Mouse (Mus musculus): ENCODE measurements at regions not wholly inside any gene's neighbourhood (a gene's known extent, or its start where the extent isn't known, plus 50 kb on each side); places are given as distances from the start of the nearest gene placed in this dataset.

DNA sequence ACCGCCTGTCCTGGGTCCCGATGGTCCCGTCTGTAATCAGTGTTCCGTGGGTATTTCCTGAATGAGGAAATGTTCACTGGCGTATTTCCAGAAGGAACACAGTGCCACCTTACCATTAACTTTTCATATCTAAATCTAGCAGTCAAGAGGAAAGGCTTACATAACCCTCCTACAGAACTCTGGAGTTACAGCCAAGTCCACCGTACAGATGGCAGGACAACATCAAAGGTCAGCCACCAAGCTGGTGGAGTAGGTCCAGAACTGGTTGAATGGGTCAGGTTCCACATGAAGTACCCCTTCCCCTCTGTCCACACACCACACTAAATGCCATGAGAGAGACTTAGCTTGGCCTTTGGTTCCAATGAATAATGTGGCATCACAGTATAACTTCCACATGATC lies 139.7 kb downstream of the Barhl2 start:
- DNase-seq: no peak

- no peak for DNase-seq
Observed at GRCm38 (mm10) chr5:106313874-106314273, 144.1 kb downstream of the Barhl2 start.

DNA sequence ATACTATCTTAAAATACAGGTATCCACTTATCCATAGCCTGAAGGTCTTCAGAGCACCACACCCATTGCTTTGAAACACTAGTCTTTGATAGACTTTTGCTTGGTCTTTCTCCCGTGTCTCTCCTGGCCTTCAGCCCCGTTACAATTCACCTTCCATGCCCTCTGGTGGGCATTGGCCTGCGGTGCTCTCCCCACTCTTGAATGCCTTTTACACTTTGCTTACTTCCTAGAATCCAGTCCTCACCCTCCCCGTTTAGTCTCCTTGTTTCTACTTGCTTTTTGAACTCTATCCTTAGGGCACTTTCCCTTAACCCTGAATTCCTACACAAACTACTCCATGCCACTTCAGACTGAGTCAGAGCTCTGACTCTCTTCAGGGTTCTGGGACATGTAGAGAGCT lies 156.6 kb downstream of the Barhl2 start:
- no peak for DNase-seq

DNA sequence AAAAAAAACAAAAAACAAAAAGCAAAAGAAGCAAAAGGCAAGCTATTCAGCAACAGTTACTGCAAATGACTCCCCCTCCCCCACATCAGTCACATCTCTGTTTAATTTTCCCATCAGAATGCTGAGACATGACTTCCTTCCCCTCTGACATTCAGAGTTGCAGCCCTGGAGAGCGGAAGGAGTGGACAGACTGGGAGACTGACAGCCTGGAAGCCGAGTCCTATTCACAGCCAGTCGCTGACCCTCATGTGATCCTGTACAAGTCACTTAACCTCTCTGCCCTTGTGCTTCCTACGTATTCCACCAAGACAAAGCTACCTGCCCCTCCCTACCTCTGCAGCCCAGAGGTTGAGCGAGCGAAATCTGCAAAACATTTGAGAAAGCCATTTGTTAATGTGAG lies 161.2 kb downstream of the Barhl2 start:
- DNase-seq: peak; percentile 23 to 47

- no peak for DNase-seq
Observed at GRCm38 (mm10) chr5:106295993-106296392, 162.0 kb downstream of the Barhl2 start.

DNA sequence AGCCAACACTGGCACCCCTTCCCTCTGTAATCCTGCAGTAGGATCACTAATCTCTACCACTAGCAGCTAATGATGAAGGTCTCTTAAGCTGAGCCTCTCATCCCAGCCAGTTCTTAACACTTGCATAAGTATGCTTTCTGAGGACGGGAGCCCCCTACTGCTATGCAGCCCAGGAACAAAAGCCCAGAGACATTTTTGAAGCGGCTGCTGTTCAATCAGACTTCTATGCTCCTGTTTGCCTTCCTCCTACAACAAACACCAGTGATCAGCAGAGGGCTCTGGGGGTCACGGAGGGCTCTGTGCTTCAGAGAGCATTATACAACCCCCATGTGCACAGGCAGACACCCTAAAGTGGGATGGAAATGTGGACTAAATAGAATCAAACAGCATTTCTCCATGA lies 162.4 kb downstream of the Barhl2 start:
- DNase-seq: no peak

DNA sequence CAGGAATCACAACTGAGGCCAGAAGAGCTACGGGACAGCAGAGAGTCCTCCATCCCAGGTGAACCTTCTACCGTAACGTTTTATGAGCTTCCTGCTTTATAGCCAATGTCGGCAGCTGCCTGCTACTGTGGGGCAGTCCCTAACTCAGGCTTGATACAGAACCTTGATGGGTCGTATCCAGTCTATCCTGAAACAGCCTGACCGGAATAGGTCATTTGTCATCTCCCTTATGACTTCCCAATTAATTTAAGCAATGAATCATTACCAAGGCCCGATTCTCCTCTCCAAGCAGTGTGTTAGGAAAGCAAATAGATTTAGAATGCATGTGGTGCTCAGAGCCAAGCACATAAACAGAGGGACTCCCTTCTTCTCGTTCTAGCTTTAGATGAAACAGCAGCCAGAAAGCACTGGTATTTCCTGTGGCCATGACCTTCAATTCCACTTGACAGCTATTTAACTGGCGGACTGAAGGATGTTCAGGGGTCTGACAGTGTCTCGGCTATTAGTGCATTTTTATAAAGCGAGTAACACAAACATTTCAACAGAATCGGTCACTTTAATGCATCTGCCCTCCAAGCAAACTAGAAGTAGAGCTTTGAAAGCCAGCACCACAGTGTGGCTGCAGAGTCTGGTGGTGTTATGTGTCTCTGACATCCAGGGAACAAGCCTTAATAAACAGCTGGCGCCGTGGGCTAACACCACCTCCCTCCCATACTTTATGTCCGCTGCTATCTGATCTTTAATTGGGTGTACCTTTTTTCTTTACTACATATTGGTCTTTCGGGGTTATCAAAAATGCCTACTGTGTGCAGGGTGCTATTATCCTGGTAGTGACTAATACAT lies 165.4 kb downstream of the Barhl2 start:
- no peak for DNase-seq

- no peak for DNase-seq
Observed at GRCm38 (mm10) chr5:106285152-106285551, 172.8 kb downstream of the Barhl2 start.

- DNase-seq: no peak
Observed at GRCm38 (mm10) chr5:106284731-106285130, 173.2 kb downstream of the Barhl2 start.

DNA sequence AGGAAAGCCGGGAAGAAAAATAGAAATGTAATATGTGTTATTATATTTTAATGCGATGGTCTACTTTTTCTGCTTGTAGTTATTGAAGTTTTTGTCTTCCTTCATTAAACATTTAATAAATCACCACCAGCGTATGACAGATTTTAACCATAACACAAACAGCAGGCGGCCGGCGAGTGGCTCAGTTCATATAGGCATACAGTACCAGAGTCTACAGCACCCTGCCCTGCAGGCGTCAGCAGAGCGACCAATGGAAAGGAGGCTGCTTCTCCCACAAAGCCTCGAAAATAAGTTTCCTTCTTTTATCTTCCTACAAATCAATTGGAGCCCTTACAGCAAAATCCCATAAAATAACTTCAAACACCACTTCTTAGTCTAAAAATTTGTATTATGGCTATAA lies 175.3 kb downstream of the Barhl2 start:
- DNase-seq: no peak

DNA sequence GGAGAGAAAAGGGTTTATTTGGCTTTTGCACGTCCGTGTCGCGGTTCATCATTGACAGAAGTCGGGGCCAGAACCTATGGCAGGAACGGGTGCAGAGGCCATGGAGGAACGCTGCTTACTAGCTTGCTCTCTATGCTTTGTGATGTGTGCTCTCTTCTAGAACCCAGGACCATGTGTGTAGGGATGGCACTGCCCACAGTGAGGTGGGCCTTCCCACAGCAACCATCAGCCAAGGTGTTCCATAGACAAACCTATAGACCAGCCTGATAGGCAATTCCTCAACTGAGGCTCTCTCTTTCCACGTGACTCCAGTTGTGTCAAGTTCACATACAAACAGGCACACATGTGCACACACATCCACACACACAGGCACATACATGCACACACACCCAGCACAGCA lies 180.2 kb downstream of the Barhl2 start:
- no peak for DNase-seq

- DNase-seq: no peak
Observed at GRCm38 (mm10) chr5:106277231-106277630, 180.7 kb downstream of the Barhl2 start.

GRCm38 (mm10) chr5:106276186-106276585 lies 181.8 kb downstream of the Barhl2 start:
- DNase-seq: no peak

GRCm38 (mm10) chr5:106274617-106275016 lies 183.3 kb downstream of the Barhl2 start:
- peak in 1 of 2 experiments; percentile 5 for DNase-seq

DNA sequence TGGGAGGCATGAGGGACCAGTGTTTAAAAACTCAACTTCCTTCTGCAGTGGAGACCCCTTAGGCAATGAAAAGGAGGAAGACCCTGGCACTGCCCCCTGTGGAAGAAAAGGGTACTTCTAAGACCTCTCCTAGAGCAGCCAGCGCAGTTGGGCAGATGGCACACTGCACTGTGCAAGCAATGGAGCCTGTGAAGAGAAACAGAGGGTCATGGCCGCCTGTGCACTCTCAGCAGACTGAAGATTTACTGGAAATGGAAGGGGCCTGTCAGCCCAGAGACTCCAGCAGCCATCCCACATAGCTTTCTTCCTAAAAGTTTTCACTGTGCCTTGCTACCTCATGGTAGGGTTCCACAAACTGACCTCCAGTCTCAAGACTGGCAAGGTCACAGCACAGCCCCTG lies 193.4 kb downstream of the Barhl2 start:
- no peak for DNase-seq

DNA sequence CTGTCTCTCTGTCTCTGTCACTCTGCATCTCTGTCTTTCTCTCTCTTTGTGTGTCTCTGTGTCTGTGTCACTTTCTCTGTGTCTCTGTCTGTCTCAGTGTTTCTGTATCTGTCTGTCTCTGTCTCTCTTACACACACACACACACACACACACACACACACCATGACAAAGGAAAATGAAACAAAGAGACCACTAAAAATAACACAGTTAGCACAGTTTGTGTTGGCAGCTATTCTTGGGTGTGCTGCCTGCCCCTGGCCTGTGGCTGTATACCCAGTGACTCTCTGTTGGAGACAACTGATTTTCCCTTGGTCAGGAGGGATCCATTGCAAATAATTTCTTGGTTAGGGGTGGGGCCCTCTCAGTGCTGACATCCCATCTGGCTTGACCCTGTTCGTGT lies 200.8 kb downstream of the Barhl2 start:
- DNase-seq: no peak

- no peak for DNase-seq
Observed at GRCm38 (mm10) chr5:106229154-106229553, 228.8 kb downstream of the Barhl2 start.

DNA sequence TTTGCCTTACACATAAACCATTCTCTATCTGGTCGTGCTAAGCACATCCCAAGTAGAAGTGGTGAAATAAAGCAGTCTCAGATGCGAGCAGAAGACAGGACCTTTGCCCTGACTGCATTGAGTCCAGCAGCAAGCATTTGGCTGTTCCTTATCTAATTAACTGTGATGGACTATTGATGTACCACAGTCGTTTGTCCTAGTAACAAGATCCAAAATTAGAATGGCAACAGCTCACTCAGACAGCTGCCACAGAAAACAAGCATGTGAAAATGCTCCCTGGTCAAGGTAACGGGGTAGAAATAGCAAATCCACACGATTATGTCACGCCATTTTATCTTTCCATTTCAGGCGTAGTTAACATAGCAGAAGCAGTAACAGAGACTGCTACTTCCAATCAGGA lies 233.8 kb downstream of the Barhl2 start:
- DNase-seq: no peak

DNA sequence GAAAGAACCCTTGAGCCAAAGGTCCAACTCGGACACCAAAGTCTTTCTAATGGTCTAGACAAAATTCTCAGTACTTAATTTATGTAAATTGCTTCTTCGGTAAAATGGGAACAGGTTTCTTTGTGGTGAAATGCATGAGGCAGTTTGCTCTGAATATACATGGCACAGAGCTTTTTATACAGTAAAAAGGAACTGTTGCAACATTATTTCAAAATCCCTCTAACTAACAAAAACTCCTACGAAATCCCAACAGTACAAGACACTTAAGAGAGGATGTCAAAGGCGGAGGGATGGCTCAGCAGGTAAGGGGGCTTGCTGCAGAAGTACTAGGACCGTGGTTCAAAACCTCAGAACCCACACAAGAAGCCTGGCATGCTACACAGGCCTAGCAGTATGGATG lies 248.4 kb downstream of the Barhl2 start:
- no peak for DNase-seq

- DNase-seq: no peak
Observed at GRCm38 (mm10) chr5:106207706-106208105, 250.3 kb downstream of the Barhl2 start.

DNA sequence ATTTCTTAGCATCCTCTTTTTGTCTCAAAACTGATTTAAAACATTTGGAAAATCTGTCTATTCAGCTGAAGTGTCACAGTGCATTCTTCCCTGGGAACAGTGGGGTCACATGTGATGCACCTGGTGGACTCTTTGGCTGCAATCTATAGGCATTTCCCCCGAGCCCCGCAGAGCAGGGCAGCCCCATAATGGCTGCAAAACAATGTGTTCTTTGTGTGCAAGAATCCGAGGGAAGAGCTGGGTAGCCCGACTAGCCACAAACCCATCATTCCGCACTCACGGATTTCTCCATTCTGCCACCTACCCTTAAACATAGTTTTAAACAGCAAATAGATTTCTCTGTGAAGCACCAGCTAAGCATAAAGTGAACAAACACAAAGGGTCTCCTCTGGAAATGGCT lies 252.2 kb downstream of the Barhl2 start:
- no peak for DNase-seq

GRCm38 (mm10) chr5:106200631-106201030 lies 257.3 kb downstream of the Barhl2 start:
- no peak for DNase-seq

- DNase-seq: no peak
Observed at GRCm38 (mm10) chr5:106199061-106199460, 258.9 kb downstream of the Barhl2 start.

DNA sequence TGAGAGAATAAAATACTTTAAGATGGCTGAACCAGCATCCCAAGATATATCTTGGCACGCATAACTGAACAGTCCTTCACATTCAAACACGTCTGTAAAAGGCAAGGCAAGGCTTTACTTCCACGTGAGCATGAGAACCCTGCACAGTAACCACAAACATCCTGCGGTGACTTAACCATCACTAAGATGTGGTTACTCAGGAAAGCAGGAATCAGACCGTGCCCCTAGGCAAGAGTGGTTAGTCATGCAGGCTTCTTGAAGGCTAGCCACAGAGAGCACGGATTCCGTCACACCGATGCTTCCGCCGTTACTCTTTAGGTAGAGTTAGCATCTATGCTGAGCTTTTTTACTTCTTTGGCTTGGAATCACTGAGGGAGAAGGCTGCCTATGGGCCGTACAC lies 266.8 kb downstream of the Barhl2 start:
- DNase-seq: no peak

- DNase-seq: no peak
Observed at GRCm38 (mm10) chr5:106181726-106182125, 276.2 kb downstream of the Barhl2 start.
